Mouse (Mus musculus): ENCODE data around the gene Gphn.

Gene Gphn

DNA sequence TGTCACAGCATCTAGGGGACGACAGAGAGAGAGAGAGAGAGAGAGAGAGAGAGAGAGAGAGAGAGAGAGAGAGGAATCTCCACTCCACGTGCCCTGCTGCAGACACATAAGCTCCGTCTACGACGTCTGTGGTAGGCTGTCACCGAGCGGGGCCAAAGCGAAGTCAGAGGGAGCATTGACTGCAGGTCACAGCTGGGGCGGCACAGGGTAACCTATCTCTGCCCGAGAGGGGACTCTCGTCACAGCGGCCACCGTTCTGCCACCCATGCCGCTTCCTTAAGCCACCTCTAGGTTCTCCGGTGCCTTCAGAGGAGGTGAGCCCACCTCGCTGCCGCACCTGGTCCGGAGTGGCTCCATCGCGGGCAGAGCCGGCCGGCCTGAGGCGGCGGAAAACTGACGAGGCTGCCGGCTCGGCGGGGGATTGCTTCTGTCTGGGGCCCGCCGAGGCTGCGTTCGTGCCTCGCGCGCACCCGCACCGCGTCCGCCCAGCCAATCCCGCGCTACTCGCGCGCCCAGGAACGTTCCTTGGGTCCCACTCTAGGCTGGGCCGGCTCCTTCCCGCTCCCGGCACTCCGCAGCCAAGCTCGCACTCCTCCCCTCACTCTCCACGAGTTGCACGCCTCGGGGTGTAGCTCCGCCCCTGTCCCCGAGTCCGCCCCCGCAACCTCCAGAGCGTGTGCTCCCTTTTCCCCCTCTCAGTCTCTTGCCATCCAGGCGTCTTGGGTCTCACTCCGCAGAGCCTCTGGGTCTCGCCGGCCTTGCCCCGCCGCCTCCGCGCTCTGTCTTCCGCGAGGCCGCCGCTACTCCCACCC is at the start of gene Gphn:
Gphn (plus strand) TSS at position 673 of the 812 bp plus-strand sequence.
- DNase-seq (ENCODE audit: low spot score), result peak; percentile 89

GRCm38 (mm10) chr12:78181452-78181851 is 44.7 kb upstream of the Gphn start:
- DNase-seq (ENCODE audit: low spot score), result no peak

- DNase-seq (ENCODE audit: low spot score), result no peak
Measured at GRCm38 (mm10) chr12:78193942-78194341, 32.2 kb upstream of the Gphn start, which contains the start of gene Gm6657. Gene Gm6657, plus strand, starts transcription at chr12:78194242.

DNA sequence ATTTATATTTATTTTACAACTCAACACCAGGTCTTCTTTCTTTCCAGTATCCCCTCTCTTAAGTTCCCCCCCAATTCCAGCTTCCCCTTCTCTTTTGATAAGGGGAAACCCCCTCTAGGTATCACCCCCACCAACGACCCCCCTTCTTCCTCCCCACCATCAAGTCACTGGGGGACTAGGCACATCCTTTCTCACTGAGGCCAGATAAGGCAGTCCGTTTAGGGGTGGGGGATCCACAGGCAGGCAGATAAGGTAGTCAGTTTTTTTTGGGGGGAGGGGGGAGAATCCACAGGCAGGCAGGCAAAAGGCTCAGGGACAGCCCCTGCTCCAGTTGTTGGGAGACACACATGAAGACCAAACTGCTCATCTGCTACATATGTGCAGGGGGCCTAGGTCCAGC is 30.8 kb upstream of the Gphn start:
- DNase-seq (ENCODE audit: low spot score), result no peak

DNA sequence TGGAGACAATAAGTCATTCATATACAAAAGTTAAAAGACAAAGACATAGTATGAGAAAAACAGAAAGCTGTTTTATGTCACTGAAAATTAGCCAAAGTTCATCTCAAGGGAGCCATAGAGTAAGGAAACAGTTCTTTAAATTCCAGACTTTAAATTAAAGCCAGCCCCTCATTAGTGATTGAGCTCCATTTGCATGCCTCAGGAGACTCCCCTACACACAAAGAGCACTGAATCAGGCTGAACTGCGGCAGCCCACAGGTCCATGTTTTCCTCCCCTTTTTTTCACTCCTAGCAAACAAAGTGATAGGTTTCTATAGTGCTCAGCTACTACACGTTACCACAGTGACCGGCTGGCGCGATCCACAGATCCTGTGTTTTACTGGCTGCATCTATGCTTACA is 22.5 kb upstream of the Gphn start:
- DNase-seq (ENCODE audit: low spot score), result no peak

GRCm38 (mm10) chr12:78205915-78206570 is 20.1 kb upstream of the Gphn start:
- DNase-seq (ENCODE audit: low spot score), result peak; percentile 32

DNA sequence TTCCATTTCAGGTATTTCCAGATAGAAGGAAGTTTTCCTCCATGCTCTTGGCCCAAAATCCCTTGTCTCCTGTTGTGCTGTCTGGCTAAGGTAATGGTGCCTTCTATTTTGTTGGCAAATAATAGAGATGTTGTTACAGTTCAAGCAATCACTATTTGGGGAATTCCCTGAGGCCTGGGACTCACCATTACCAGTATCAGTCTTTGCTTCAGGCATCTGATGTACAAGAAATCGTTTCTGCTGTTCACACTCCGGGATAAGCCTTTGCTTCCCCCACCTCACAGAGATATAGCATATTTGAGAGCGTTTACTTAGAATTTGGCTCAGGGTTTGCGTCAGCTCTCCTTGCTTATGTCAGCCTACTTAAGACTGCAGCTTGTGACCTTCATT is 19.6 kb upstream of the Gphn start:
- DNase-seq (ENCODE audit: low spot score), result no peak

DNA sequence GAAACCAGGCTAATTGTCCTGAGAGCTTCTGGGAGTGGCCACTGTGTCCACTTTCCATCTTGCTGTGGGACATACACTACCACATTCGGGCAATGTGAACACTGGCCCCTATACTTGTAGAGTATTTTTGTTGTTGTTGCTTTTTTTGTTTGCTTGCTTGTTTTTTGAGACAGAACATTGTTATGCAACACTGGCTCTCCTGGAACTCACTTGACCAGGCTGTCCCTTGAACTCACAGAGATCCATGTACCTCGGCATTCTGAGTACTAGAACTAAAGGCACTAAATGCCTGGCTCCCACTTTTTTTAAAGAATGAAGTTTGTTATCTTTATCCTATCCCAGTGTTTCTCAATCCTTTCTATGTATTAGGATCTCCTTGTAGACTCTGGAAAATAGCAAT is 16.3 kb upstream of the Gphn start:
- no peak for DNase-seq (ENCODE audit: low spot score)

DNA sequence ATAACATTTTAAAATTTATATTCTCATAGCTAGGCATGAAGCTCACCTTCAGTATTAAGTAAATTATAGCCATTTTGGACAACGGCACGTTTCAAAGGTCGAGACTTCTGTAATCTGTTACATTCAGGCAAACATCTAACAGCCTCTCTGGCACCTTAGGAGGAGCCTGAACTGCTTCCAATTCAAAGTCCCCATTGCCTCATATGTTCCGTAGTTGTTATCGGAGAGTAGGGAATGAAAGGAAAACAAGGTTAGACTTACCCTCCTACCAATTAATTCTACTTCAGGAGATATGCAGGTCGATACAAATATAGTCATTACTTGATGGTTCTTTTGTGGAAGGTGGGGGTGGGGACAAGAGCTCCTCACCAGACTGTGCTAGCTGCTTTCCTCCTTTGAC is 10.7 kb upstream of the Gphn start:
- no peak for DNase-seq (ENCODE audit: low spot score)

DNA sequence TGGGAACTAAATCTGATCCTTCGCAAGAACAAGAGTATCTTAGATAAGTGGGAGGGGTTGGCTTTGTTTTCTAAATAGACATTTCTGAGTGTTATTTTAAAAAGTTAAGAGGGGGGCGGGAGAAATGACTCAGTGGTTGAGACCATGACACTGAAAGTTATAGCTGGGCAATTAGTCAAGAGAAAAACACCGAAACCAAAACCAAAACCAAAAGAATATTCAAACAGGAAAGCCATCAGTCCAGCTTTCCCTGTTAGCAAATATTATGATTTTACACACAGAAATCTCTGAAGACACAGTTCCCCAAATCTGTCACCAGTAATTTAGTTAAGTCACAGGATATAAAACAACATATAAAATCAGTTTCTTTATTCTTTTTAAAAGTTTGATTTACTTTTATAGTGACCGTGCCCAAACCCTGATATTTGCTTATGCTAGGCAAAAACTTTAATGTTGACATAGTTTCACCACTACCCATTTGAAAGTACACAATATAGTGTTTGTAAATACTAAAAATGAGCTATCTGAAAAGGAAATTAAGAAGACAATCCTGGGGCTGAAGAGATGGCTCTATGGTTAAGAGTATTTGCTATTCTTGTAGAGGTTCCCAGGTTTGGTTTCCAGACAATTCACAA is 6.9 kb upstream of the Gphn start:
- no peak for DNase-seq (ENCODE audit: low spot score)

- DNase-seq (ENCODE audit: low spot score), result peak; percentile 76
Measured at GRCm38 (mm10) chr12:78226519-78226875, 318 bp downstream of the Gphn start.

DNA sequence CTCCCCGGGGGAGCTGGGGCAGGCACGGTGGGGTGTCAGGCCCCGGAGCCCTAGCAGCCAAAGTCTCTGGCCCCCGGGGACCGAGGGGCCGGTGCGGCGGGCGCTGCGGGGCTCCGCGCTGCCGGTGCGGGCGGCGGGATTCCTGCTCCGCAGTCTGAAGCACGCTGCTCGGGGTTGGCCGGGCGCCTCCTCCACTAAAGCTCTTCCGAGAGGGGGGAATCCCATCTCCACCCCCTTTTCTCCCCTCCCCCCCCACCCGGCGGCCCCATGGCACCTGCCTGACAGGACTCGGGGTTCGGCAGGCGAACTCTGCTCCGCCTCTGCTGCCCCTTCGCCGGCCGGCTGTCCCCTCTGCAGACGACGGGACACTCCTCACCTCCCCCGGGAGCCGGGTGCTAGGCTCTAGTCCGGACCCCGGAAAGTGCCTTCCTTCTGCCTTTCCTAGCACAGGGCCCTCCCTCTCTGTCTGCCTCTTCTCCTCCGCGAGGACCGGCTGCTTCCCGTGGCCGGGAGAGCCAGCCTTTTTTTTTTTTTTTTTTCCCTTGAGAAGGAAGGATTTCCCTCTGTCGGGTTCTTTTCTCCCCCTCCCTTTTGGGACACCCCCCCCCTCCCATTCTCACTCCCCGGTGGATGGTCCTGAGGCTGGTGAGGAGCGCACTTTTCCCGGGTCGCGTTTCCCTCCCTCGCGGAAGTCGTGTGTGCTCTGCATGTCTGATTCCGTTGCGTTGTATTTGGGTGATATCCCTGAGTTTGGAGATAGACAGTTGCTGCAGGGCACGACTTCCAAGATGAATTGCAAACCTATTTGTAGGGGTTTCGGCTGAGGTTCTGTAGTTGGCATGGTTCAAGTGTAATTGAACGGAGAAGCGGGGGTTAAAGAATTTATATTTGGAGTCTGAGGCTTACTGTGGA is 1.1 kb downstream of the Gphn start:
- peak; percentile 18 for DNase-seq (ENCODE audit: low spot score)

DNA sequence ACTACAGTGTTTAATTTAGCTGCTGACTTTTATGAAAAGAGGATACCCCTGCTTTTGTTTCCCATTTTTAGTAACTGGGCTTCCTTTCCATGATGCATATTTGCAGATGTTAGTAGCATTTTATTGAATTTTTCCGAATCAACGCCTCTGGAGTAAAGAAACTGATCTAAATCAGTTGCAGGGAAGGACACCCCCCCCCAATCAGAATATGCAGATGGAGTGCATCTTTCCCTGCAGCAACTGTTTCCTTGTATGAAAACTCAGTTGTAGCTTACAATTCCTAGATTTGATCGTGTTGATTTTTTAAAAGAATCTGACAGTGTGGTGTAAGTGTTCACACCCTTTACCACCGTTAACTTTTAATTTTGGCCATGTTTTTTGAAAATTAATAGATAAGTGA is 2.0 kb downstream of the Gphn start:
- DNase-seq (ENCODE audit: low spot score), result no peak

GRCm38 (mm10) chr12:78232560-78232959 is 6.4 kb downstream of the Gphn start:
- DNase-seq (ENCODE audit: low spot score), result no peak

DNA sequence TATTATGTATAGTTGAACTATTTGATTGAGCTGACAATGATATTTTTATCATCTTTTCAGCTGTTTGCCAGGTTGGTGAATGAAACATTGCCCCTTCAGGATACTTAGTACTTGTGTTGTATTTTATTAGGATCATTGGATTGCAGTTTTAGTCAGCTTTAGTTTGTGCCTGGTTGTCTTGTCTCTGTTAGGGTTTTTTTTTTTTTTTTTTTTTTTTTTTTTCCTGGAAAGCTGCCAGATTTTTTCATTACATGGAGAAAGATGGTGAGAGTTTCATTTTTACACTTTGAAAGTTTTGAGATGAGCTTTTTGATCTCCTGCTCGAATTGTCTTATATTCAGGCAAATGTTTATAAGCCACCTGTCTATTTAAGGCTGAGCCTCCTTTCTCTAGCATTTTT is 22.2 kb downstream of the Gphn start:
- no peak for DNase-seq (ENCODE audit: low spot score)

GRCm38 (mm10) chr12:78249151-78249550 is 23.0 kb downstream of the Gphn start:
- DNase-seq (ENCODE audit: low spot score), result no peak

DNA sequence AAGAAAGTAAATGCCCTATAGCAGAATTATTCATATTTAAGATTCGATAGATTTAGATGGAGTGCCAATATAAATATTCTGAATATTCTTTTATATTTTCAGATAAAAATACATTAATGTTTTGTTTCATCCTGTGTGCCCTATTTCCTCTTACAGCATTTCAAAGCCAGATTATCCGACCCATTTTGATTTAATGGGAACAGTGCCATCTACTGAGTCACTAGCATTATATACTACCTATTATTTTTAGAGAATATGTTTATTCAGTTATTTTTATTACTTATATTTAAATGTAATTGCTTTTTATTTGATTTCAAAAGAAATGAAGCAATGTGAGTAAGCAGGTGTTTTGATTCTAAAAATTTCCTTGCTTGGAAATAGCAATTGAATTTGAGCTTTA is 51.2 kb downstream of the Gphn start:
- no peak for DNase-seq (ENCODE audit: low spot score)

GRCm38 (mm10) chr12:78290384-78290783 is 64.2 kb downstream of the Gphn start:
- no peak for DNase-seq (ENCODE audit: low spot score)

- no peak for DNase-seq (ENCODE audit: low spot score)
Measured at GRCm38 (mm10) chr12:78298824-78299398, 72.7 kb downstream of the Gphn start.

DNA sequence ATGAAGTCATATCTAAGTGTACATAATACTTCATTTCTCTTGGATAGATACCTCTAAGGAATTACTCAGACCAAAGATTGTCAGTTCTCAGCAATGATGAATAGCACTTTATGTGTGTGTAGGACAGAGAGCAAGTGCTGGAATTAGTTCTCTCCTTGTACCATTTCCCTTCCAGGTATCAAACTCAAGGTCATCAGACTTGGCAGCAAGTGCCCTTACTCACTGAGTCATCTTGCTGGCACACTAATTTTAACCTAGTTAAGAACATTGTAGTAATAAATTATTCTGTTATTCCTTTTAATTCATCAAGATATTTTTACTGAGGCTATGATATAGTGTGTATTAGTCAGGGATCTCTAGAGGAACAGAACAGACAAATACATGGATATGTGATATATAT is 88.9 kb downstream of the Gphn start:
- DNase-seq (ENCODE audit: low spot score), result no peak

DNA sequence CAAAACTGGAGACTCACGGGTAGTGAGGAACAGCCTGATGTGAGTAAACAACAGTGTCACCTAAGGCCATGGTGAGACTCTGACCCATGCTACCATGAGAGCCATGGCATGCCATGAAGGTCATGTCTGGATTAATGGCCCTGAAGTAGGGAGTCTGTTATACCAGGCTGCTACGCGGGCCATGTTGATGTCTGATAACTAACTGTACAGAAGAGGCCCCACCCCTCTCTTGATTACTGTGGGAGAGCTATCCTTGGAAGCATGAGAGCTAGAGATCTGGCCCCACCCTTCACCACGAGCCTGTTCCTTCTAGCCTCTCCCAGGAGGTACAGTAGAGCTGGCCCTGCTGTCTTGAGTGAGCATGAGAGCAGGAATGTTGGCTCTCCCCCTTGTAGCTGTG is 101.8 kb downstream of the Gphn start:
- DNase-seq (ENCODE audit: low spot score), result no peak

GRCm38 (mm10) chr12:78332107-78332506 is 105.9 kb downstream of the Gphn start:
- peak; percentile 73 for DNase-seq (ENCODE audit: low spot score)

Measured in left cerebral cortex, adult 11 months (tissue).